Mouse (Mus musculus) neural tube, embryonic 13.5 days (tissue): ENCODE measurements at regions not wholly inside any gene's neighbourhood (a gene's known extent, or its start where the extent isn't known, plus 50 kb on each side); places are given as distances from the start of the nearest gene placed in this dataset.

Source experiments
- ATAC-seq: fragments of 200-750 bp; cut with Nextera tagmentation; 2 replicates; pipeline ENCODE4 v1.8.0; 2017; ENCODE audit warnings: low read depth, mild to moderate bottlenecking, moderate TSS enrichment, moderate library complexity
- H3K27ac ChIP-seq: fragments of 300-500 bp; sonication (generic); replicated peaks from 2 replicates; pipeline ENCODE4 v1.5.1; 2015; ENCODE audit warnings: moderate library complexity, mild to moderate bottlenecking, inconsistent platforms
- H3K27me3 ChIP-seq: fragments of 300-500 bp; sonication (generic); 2 replicates; pipeline ENCODE4 v1.6.1; 2015; ENCODE audit warnings: mild to moderate bottlenecking, inconsistent platforms
- H3K36me3 ChIP-seq: fragments of 300-500 bp; sonication (generic); 2 replicates; pipeline ENCODE4 v1.6.1; 2015; ENCODE audit warnings: mild to moderate bottlenecking, inconsistent platforms
- H3K4me1 ChIP-seq: fragments of 300-500 bp; sonication (generic); replicated peaks from 2 replicates; pipeline ENCODE4 v1.6.1; 2015; ENCODE audit warnings: inconsistent platforms
- H3K4me2 ChIP-seq: fragments of 300-500 bp; sonication (generic); 2 replicates; pipeline ENCODE4 v1.6.1; 2015; ENCODE audit warnings: inconsistent platforms, mild to moderate bottlenecking, moderate library complexity
- H3K4me3 ChIP-seq: fragments of 300-500 bp; sonication (generic); 2 replicates; pipeline ENCODE4 v1.5.1; 2015; ENCODE audit warnings: mild to moderate bottlenecking, inconsistent platforms
- H3K9ac ChIP-seq: fragments of 300-500 bp; sonication (generic); 2 replicates; pipeline ENCODE4 v1.6.1; 2015; ENCODE audit warnings: moderate library complexity, mild to moderate bottlenecking, inconsistent platforms
- H3K9me3 ChIP-seq: fragments of 300-500 bp; sonication (generic); 2 replicates; pipeline ENCODE4 v1.6.1; 2016; ENCODE audit warnings: inconsistent platforms
- WGBS: fragments of 180-500 bp; shearing (Covaris S2); methylation state at CpG from one replicate; pipeline ENCODE4 v1.1.7; 2015; 5-methylcytosine and 5-hydroxymethylcytosine counted together

GRCm38 (mm10) chr7:111969198-111969887 lies 54.0 kb upstream of the Usp47 start:
- no peak overlapping the region for H3K27ac ChIP-seq
- no peak for ATAC-seq

GRCm38 (mm10) chr7:111968261-111968660 lies 55.0 kb upstream of the Usp47 start:
- no peak for ATAC-seq
- Histone ChIP-seq H3K4me1 (0 out of 2 replicates have a peak, but pooled peaks cover 3% of the 10 kb centered on the region), H3K27ac (no peak overlapping the region), H3K9ac (no peak overlapping the region), H3K4me3 (no peak overlapping the region), H3K4me2 (no peak overlapping the region), H3K36me3 (no peaks in the 10 kb centered on the region), H3K9me3 (no peaks in the 10 kb centered on the region), H3K27me3 (no peaks in the 10 kb centered on the region)
- WGBS, result 46% methylated on average over 5 of the region's 5 CpGs

More at GRCm38 (mm10) chr7:111969198-111969887, 54.0 kb upstream of the Usp47 start:
- no peak overlapping the region for H3K9ac ChIP-seq
- no peaks in the 10 kb centered on the region for H3K9me3 ChIP-seq
- 57% methylated on average over 4 of the region's 4 CpGs for WGBS
- 0 out of 2 replicates have a peak, but pooled peaks cover 3% of the 10 kb centered on the region for H3K4me1 ChIP-seq
- H3K4me2 ChIP-seq, result no peak overlapping the region
- H3K27me3 ChIP-seq, result no peaks in the 10 kb centered on the region
- H3K4me3 ChIP-seq, result no peak overlapping the region
- H3K36me3 ChIP-seq, result no peaks in the 10 kb centered on the region

GRCm38 (mm10) chr7:111966716-111967115 lies 56.6 kb upstream of the Usp47 start:
- Histone ChIP-seq H3K9ac (no peak overlapping the region), H3K27me3 (no peaks in the 10 kb centered on the region), H3K4me1 (0 out of 2 replicates have a peak, but pooled peaks cover 3% of the 10 kb centered on the region), H3K27ac (no peak overlapping the region), H3K4me3 (no peak overlapping the region), H3K4me2 (no peak overlapping the region), H3K9me3 (no peaks in the 10 kb centered on the region), H3K36me3 (no peaks in the 10 kb centered on the region)
- no peak for ATAC-seq
- 85% methylated on average over 3 of the region's 3 CpGs for WGBS

- Histone ChIP-seq H3K4me1 (0 out of 2 replicates have a peak, but pooled peaks cover 3% of the 10 kb centered on the region), H3K9ac (no peak overlapping the region), H3K27me3 (no peaks in the 10 kb centered on the region), H3K27ac (no peak overlapping the region), H3K4me2 (no peak overlapping the region), H3K4me3 (no peak overlapping the region), H3K9me3 (no peaks in the 10 kb centered on the region), H3K36me3 (no peaks in the 10 kb centered on the region)
- WGBS, result 89% methylated on average over 1 of the region's 1 CpGs
- ATAC-seq, result no peak
Observed at GRCm38 (mm10) chr7:111963969-111964368, 59.3 kb upstream of the Usp47 start.

GRCm38 (mm10) chr7:111959977-111960376 lies 63.3 kb upstream of the Usp47 start:
- ATAC-seq, result no peak
- H3K9me3 ChIP-seq, result no peaks in the 10 kb centered on the region
- H3K36me3 ChIP-seq, result no peaks in the 10 kb centered on the region
- no peak overlapping the region for H3K4me3 ChIP-seq
- no peaks in the 10 kb centered on the region for H3K27me3 ChIP-seq
- 87% methylated on average over 3 of the region's 3 CpGs for WGBS
- no peak overlapping the region for H3K27ac ChIP-seq
- H3K4me2 ChIP-seq, result no peak overlapping the region
- H3K4me1 ChIP-seq, result no peaks in the 10 kb centered on the region
- H3K9ac ChIP-seq, result no peak overlapping the region

GRCm38 (mm10) chr7:111956671-111957070 lies 66.6 kb upstream of the Usp47 start:
- no peak for ATAC-seq
- 0 out of 2 replicates have a peak, but pooled peaks cover under 1% of the 10 kb centered on the region for H3K27me3 ChIP-seq
- H3K36me3 ChIP-seq, result no peaks in the 10 kb centered on the region
- no peak overlapping the region for H3K4me2 ChIP-seq
- no peak overlapping the region for H3K27ac ChIP-seq
- no peaks in the 10 kb centered on the region for H3K9me3 ChIP-seq
- H3K4me1 ChIP-seq, result no peaks in the 10 kb centered on the region
- no peak overlapping the region for H3K4me3 ChIP-seq
- H3K9ac ChIP-seq, result no peak overlapping the region
- whole genome bisulfite sequencing, result 67% methylated on average over 2 of the region's 2 CpGs

GRCm38 (mm10) chr7:111939631-111940030 lies 83.7 kb upstream of the Usp47 start:
- no peak for ATAC-seq
- Histone ChIP-seq H3K4me1 (peaks cover 8% of the 10 kb centered on the region), H3K36me3 (no peaks in the 10 kb centered on the region), H3K4me3 (no peak overlapping the region), H3K9me3 (no peaks in the 10 kb centered on the region), H3K9ac (no peak overlapping the region), H3K27ac (no peak overlapping the region), H3K27me3 (no peaks in the 10 kb centered on the region), H3K4me2 (no peak overlapping the region)
- WGBS, result 83% methylated on average over 4 of the region's 4 CpGs

GRCm38 (mm10) chr7:111937547-111937946 lies 85.8 kb upstream of the Usp47 start:
- 86% methylated on average over 3 of the region's 3 CpGs for WGBS
- Histone ChIP-seq H3K4me1 (peaks cover under 1% of the 10 kb centered on the region; the same call in 1 of the 2 replicates), H3K9me3 (no peaks in the 10 kb centered on the region), H3K4me3 (no peak overlapping the region), H3K27ac (no peak overlapping the region), H3K27me3 (no peaks in the 10 kb centered on the region), H3K36me3 (no peaks in the 10 kb centered on the region), H3K4me2 (no peak overlapping the region), H3K9ac (no peak overlapping the region)
- ATAC-seq, result no peak

- WGBS, result 85% methylated on average over 2 of the region's 2 CpGs
- H3K9me3 ChIP-seq, result no peaks in the 10 kb centered on the region
- no peak overlapping the region for H3K4me2 ChIP-seq
- no peaks in the 10 kb centered on the region for H3K4me1 ChIP-seq
- H3K4me3 ChIP-seq, result no peak overlapping the region
- no peaks in the 10 kb centered on the region for H3K27me3 ChIP-seq
- H3K9ac ChIP-seq, result no peak overlapping the region
- H3K27ac ChIP-seq, result no peak overlapping the region
- H3K36me3 ChIP-seq, result no peaks in the 10 kb centered on the region
- ATAC-seq, result no peak
Observed at GRCm38 (mm10) chr7:111937102-111937501, 86.2 kb upstream of the Usp47 start.

- 48% methylated on average over 2 of the region's 2 CpGs for WGBS
- ATAC-seq, result no peak
- Histone ChIP-seq H3K4me2 (no peak overlapping the region), H3K27ac (no peak overlapping the region), H3K27me3 (no peaks in the 10 kb centered on the region), H3K4me1 (no peaks in the 10 kb centered on the region), H3K9ac (no peak overlapping the region), H3K9me3 (no peaks in the 10 kb centered on the region), H3K36me3 (no peaks in the 10 kb centered on the region), H3K4me3 (no peak overlapping the region)
Observed at GRCm38 (mm10) chr7:111932725-111933124, 90.6 kb upstream of the Usp47 start.

GRCm38 (mm10) chr7:111919961-111920360 lies 103.3 kb upstream of the Usp47 start:
- 97% methylated on average over 1 of the region's 1 CpGs for WGBS
- H3K4me2 ChIP-seq, result no peak overlapping the region
- no peaks in the 10 kb centered on the region for H3K36me3 ChIP-seq
- H3K27ac ChIP-seq, result no peak overlapping the region
- H3K27me3 ChIP-seq, result no peaks in the 10 kb centered on the region
- ATAC-seq, result no peak
- no peak overlapping the region for H3K9ac ChIP-seq
- no peaks in the 10 kb centered on the region for H3K9me3 ChIP-seq
- no peak overlapping the region for H3K4me3 ChIP-seq
- no peaks in the 10 kb centered on the region for H3K4me1 ChIP-seq

GRCm38 (mm10) chr7:111903741-111904231 lies 119.5 kb upstream of the Usp47 start:
- 86% methylated on average over 7 of the region's 7 CpGs for WGBS
- no peak overlapping the region for H3K27ac ChIP-seq

GRCm38 (mm10) chr7:111897016-111897415 lies 117.2 kb upstream of the Galnt18 start:
- Histone ChIP-seq H3K4me1 (peaks cover 6% of the 10 kb centered on the region; the same call in 1 of the 2 replicates), H3K9me3 (peaks cover 14% of the 10 kb centered on the region; the same call in 1 of the 2 replicates), H3K36me3 (no peaks in the 10 kb centered on the region), H3K4me2 (no peak overlapping the region), H3K27me3 (no peaks in the 10 kb centered on the region), H3K4me3 (no peak overlapping the region), H3K9ac (no peak overlapping the region), H3K27ac (no peak overlapping the region)
- WGBS, result 95% methylated on average over 1 of the region's 1 CpGs
- ATAC-seq, result no peak

More at GRCm38 (mm10) chr7:111903741-111904231, 119.5 kb upstream of the Usp47 start:
- H3K9me3 ChIP-seq, result peaks cover 14% of the 10 kb centered on the region; the same call in 1 of the 2 replicates
- no peaks in the 10 kb centered on the region for H3K4me1 ChIP-seq
- no peaks in the 10 kb centered on the region for H3K27me3 ChIP-seq
- ATAC-seq, result no peak
- no peak overlapping the region for H3K4me2 ChIP-seq
- no peak overlapping the region for H3K9ac ChIP-seq
- no peaks in the 10 kb centered on the region for H3K36me3 ChIP-seq
- H3K4me3 ChIP-seq, result no peak overlapping the region
